Mouse (Mus musculus): ENCODE measurements at regions not wholly inside any gene's neighbourhood (a gene's known extent, or its start where the extent isn't known, plus 50 kb on each side); places are given as distances from the start of the nearest gene placed in this dataset.

- TF ChIP-seq POLR2A (IDR thresholded peaks at IDR 0.05; ENCODE audit: low read depth, low read length), result no peak
- TF ChIP-seq CTCF (IDR thresholded peaks at IDR 0.05; ENCODE audit: extremely low read depth, insufficient read depth, insufficient read length, insufficient replicate concordance), result no peak
These were observed 158.8 kb downstream of the Npr3 start for GRCm38 (mm10) chr15:11748306-11748705.
